Mouse (Mus musculus) liver, embryonic 16.5 days (tissue): ENCODE measurements around the gene Gm17409. TPM values are rescaled to one million over a fixed set of nuclear protein-coding genes. Genes with fewer than 3 reads are reported as not detected.

Experiments used
- ATAC-seq: fragments of 200-750 bp; cut with Nextera tagmentation; 2 replicates; pipeline ENCODE4 v1.8.0; 2017; ENCODE audit warnings: low read depth, mild to moderate bottlenecking, moderate number of reproducible peaks, moderate library complexity
- H3K27ac ChIP-seq: fragments of 300-500 bp; sonication (generic); 2 replicates; pipeline ENCODE4 v1.5.1; 2014; ENCODE audit warnings: mild to moderate bottlenecking, low read length
- H3K27me3 ChIP-seq: fragments of 300-500 bp; sonication (generic); 2 replicates; pipeline ENCODE4 v1.6.1; 2014; ENCODE audit warnings: low read depth, low read length, mixed read lengths; ENCODE audit not compliant: control insufficient read depth, insufficient read depth
- H3K36me3 ChIP-seq: fragments of 300-500 bp; sonication (generic); 2 replicates; pipeline ENCODE4 v1.6.1; 2014; ENCODE audit warnings: mild to moderate bottlenecking; ENCODE audit not compliant: control insufficient read depth, insufficient read depth
- H3K4me1 ChIP-seq: fragments of 300-500 bp; sonication (generic); 2 replicates; pipeline ENCODE4 v1.6.1; 2014; ENCODE audit warnings: low read depth, low read length, mixed read lengths; ENCODE audit not compliant: control insufficient read depth
- H3K4me2 ChIP-seq: fragments of 300-500 bp; sonication (generic); 2 replicates; pipeline ENCODE4 v1.6.1; 2014; ENCODE audit warnings: low read depth, low read length, mixed read lengths
- H3K4me3 ChIP-seq: fragments of 300-500 bp; sonication (generic); 2 replicates; pipeline ENCODE4 v1.5.1; 2014; ENCODE audit warnings: low read depth, mild to moderate bottlenecking, low read length
- H3K9ac ChIP-seq: fragments of 300-500 bp; sonication (generic); 2 replicates; pipeline ENCODE4 v1.6.1; 2014; ENCODE audit warnings: low read depth, low read length
- H3K9me3 ChIP-seq: fragments of 300-500 bp; sonication (generic); replicated peaks from 2 replicates; pipeline ENCODE4 v1.6.1; 2016; ENCODE audit warnings: low read length; ENCODE audit not compliant: control insufficient read depth
- WGBS: fragments of 180-500 bp; shearing (Covaris S2); extraction: QIAGEN DNeasy Blood & Tissue Kit; methylation state at CpG from one replicate; pipeline ENCODE4 v1.1.7; 2014; ENCODE audit not compliant: insufficient replicate concordance; 5-methylcytosine and 5-hydroxymethylcytosine counted together
- polyA plus RNA-seq: library from polyadenylated mRNA; unstranded; fragments of >200 nt; fragmentation: Nextera tagmentation; extraction: Ambion mirVana; gene quantifications from 2 replicates; pipeline ENCODE4 v1.2.1, GENCODE M21; 2015

The Gm17409 gene
- polyA plus RNA-seq, 1 experiment from 2014 or later: not detected

- ATAC-seq: no peak
- Histone ChIP-seq H3K9ac (no peak overlapping the region), H3K27me3 (no peaks in the 10 kb centered on the region), H3K36me3 (no peaks in the 10 kb centered on the region), H3K9me3 (no peaks in the 10 kb centered on the region), H3K27ac (no peak overlapping the region), H3K4me1 (no peaks in the 10 kb centered on the region; the same call in 1 of the 2 replicates), H3K4me2 (no peak overlapping the region), H3K4me3 (no peak overlapping the region)
- 78% methylated on average over 11 of the region's 11 CpGs for WGBS
These were observed 44.6 kb downstream of the Gm17409 start for GRCm38 (mm10) chr2:58514489-58514888.

- Histone ChIP-seq H3K36me3 (no peaks in the 10 kb centered on the region), H3K9me3 (no peaks in the 10 kb centered on the region), H3K27ac (no peak overlapping the region), H3K4me3 (no peak overlapping the region), H3K27me3 (no peaks in the 10 kb centered on the region), H3K4me2 (no peak overlapping the region), H3K9ac (no peak overlapping the region), H3K4me1 (no peaks in the 10 kb centered on the region; the same call in 1 of the 2 replicates)
- WGBS: 37% methylated on average over 15 of the region's 15 CpGs
- no peak for ATAC-seq
These were observed 46.1 kb downstream of the Gm17409 start for GRCm38 (mm10) chr2:58516000-58516399.

DNA sequence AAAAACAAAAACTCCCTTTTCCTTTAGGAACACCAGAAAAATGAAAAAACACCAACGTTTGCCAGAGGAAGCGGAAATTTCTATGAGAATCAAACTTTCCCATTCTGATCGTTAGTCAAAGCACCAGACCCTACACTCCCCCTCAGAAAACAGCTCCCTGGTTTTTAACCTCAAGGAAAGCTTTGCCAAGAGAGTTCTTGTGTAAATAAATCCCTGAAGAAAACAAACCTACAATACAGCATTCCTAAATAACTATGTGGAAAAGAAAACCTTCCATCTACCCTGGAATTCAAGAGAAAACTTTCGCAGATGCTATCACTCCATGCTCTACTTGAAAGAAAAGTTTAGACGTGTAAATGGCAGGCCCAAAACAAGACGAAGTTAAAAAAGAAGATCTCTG, 47.0 kb downstream of the Gm17409 start:
- no peak overlapping the region for H3K27ac ChIP-seq
- no peak overlapping the region for H3K9ac ChIP-seq
- H3K4me2 ChIP-seq: no peak overlapping the region
- no peaks in the 10 kb centered on the region for H3K36me3 ChIP-seq
- WGBS: 47% methylated on average over 6 of the region's 6 CpGs
- H3K4me3 ChIP-seq: no peak overlapping the region
- ATAC-seq: no peak
- H3K9me3 ChIP-seq: no peaks in the 10 kb centered on the region
- H3K4me1 ChIP-seq: no peaks in the 10 kb centered on the region; the same call in 1 of the 2 replicates
- H3K27me3 ChIP-seq: no peaks in the 10 kb centered on the region

- WGBS: 65% methylated on average over 1 of the region's 1 CpGs
- Histone ChIP-seq H3K27ac (no peak overlapping the region), H3K9me3 (no peaks in the 10 kb centered on the region), H3K36me3 (no peaks in the 10 kb centered on the region), H3K9ac (no peak overlapping the region), H3K4me3 (no peak overlapping the region), H3K4me2 (no peak overlapping the region), H3K4me1 (no peaks in the 10 kb centered on the region; the same call in 1 of the 2 replicates), H3K27me3 (no peaks in the 10 kb centered on the region)
- ATAC-seq: no peak
These were observed 48.6 kb downstream of the Gm17409 start for GRCm38 (mm10) chr2:58518517-58518916.

Other genes starting within 250 kb of the Gm17409 start
- gene Acvr1c, start 112.2 kb upstream of the Gm17409 start, polyA plus RNA-seq: 0.02 and 0.06 TPM in 2 replicates
- 2.0 and 2.1 TPM in 2 replicates for gene Acvr1, start 97.0 kb downstream of the Gm17409 start, polyA plus RNA-seq
- 4.6 and 5.5 TPM in 2 replicates for gene Upp2, start 97.2 kb downstream of the Gm17409 start, polyA plus RNA-seq